Mouse (Mus musculus) cerebellum, adult (tissue): ENCODE measurements around the gene Srl.

Experiments
- ATAC-seq: cut with Nextera tagmentation; 2 replicates; pipeline ENCODE4 v1.9.2; 2017; ENCODE audit warnings: mild to moderate bottlenecking, moderate library complexity, mixed read lengths; ENCODE audit not compliant: insufficient number of reproducible peaks, low FRiP score, low TSS enrichment

The Srl gene

DNA sequence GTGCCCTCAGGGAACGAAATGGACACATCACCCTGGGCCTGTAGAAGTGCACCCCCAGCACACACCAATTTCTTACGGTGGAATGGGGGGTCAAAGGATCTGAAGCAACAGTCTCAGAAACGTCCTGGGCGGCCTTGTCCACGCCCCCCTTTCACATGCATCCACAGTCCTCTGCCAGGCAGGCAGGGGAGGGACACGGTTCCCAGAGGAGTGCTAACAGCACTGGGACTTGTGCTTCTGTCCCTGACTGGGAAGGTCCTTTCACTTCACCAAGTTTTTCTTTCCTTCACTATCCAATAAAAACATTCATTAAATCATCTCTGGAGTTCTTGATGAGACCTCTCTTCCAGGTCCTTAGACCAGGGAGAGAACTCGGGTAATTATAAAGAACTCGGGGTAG, 20.9 kb downstream of the Srl start:
- no peak for ATAC-seq

DNA sequence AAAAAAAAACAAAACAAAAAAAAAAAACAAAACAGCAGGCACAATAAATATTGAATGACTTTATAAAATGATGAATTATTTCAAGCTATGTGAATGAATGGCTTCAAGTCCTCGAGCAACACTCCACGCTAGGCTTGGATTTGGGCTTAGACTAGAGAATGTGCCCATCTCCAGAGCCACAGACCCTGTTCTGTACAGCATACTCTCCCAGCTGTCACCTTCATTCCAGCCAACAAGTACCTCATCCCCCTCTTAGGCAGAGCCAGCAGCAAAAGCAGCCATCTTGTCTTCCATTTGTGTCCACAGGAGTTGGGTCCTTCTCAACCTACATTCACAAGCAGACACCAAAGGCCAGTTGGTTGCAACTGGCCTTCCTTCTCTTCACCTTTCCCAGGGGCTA, 21.8 kb downstream of the Srl start:
- ATAC-seq = no peak

DNA sequence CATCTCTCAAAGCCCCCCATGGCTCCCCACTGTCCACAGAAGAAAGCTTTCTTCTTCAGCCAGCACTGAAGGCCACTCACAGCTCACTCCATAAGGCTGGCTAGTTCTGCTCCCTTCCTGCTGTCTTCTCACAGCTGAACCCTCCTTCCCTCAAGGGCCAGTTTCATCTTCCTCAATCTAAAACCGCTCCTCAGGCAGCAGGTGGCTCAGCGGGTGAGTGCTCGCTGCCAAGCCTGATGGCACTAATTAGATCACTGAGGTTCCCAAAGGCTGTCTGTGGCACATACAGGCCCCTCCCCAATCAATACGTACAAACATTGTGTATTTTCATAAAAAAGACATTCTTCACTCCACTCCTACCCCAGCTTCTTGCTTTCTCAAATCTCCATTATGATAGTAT, 22.5 kb downstream of the Srl start:
- no peak; the same call in 1 of the 2 replicates for ATAC-seq

- ATAC-seq = no peak
Measured at GRCm38 (mm10) chr16:4517906-4518305, 23.7 kb downstream of the Srl start.

GRCm38 (mm10) chr16:4514383-4514782, 27.2 kb downstream of the Srl start:
- no peak for ATAC-seq

- ATAC-seq = no peak
Measured at GRCm38 (mm10) chr16:4512661-4513438, 28.8 kb downstream of the Srl start.

GRCm38 (mm10) chr16:4511371-4511770, 30.2 kb downstream of the Srl start:
- ATAC-seq = no peak

DNA sequence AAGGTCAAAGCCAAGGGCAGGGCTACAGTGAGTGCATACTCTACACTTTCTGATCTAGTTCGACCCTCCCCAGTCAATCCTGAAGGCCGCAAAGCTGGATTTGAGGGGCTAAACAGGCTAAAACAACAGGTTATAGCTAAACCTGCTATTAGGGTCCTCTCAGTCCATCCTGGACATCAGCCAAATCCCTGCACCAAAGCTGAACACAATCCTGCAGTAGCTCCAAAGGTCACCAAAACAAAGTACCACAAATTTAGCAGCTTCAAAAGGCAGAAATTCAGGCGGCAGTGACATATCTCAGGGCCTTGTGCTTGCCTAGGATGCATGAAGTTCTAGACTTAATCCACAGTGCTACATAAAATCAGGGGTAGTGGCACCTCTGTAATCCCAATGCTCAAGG, 35.4 kb downstream of the Srl start:
- ATAC-seq = no peak

GRCm38 (mm10) chr16:4503495-4503894, 38.1 kb downstream of the Srl start:
- no peak for ATAC-seq

GRCm38 (mm10) chr16:4502568-4502967, 39.0 kb downstream of the Srl start:
- ATAC-seq = no peak

GRCm38 (mm10) chr16:4501703-4502102, 39.9 kb downstream of the Srl start:
- ATAC-seq = no peak

DNA sequence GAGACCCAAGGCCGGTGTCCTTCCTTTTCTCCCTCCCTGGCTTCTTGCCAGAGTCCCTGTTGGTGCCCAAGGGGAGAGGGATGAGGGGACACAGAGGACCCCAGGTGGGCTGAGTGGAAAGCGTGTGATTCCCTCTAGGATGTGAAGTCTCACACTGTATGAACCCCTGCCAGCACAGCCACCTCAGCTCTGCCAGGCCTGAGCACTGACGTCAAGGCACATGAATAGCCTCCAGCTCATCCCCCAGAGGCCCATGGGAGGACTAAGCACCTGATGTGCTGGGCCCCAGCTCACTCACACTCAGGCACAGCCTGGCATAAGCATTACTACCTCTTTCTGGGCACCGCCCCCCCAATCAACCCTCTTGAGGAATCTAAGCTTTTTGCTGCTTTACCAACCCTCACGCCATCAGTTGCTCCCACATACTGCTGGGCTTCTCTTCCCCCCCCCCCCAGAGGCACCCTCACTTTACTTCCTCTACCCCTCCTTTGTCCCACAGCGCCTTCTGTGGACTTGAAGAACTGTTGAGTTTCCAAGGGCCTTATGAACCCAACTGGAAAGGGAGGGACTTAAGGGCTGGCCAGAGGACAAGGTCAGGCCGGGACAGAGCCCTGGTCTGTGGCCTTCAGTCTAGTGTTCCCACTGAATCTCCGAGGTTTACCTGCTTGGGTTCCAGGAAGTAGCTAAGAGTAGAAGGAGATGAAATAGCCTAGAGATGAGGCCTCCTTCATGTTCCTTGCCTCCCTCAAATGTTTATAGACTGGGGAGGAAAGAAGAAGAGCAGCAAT, 40.8 kb downstream of the Srl start:
- no peak for ATAC-seq

DNA sequence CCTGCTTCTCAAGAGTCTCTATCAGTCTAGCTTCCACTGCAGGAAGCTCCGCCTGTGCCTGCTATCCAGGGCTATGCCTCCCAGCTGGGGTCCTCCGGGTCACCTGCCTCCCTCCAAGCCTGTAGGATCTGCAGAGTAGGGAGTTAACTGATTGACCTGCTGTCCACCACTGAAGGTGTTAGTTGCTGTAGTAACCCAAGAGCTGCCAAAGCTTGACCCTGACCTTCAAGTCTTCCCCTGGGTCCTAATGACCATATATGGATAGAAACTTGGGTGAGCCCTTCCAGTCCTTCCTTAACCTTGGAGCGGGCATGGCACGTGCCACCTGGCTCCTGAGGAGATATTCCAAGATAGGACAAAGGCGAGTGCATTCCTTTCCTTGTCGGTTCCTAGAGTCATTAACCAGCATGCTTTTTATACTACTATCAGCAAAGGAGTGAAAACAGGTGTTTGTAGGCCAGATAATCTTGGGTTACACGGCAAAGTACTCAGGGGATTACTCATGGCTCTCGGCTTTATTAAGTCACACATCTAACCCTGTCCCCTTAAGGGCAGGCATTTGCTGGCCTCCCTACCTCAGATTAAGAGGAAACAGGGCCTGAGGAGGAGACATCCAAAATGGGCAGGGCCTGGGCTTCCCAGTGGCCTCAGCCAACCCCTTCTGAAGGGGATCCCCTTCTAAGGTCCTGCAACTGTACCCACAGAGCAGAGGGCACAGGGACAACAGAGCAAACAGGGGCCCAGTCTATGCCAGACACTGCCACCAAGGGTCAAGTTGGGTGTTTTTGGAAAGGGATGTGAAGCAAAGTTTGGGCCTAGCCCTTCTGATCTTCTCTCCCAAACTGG, 43.6 kb downstream of the Srl start:
- no peak for ATAC-seq

DNA sequence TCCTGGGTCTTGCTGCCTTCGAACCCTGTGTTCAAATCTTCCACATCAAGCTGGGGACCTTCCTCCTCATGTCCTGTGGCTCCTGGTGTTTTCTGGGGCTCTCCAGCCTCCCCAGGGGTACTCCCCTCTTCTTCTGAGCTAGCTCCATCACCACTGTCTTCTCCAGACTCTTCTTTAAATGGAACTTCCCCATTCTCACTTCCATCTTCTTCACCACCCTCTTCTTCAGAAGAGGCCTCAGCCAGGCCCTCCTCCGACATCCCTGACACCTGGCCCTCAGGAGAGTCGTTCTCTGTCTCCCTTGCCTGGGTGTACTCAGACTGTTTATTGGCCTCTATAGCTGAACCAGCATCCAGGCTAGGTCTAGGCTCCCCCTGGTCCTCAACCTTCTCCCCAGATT, 45.1 kb downstream of the Srl start:
- no peak for ATAC-seq

DNA sequence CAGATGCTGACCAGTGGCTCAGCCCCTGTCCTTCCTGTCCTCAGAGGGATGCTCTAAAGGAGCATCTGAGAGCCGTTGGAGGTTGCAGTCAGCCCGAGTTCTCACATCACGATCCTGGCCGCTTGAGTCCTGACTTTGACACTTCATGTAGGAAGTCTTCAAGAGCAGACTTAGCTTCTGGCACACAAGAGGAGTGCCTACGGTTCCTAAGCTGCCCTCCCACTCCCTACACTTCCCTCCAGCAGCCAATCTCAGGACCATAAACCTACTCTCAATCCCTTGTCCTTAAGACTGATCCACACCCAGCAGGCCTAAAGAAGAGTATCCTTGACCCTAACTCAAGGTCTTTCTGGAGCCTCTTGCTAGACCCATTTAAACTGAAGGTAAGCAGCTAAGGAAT, 45.8 kb downstream of the Srl start:
- ATAC-seq = no peak

DNA sequence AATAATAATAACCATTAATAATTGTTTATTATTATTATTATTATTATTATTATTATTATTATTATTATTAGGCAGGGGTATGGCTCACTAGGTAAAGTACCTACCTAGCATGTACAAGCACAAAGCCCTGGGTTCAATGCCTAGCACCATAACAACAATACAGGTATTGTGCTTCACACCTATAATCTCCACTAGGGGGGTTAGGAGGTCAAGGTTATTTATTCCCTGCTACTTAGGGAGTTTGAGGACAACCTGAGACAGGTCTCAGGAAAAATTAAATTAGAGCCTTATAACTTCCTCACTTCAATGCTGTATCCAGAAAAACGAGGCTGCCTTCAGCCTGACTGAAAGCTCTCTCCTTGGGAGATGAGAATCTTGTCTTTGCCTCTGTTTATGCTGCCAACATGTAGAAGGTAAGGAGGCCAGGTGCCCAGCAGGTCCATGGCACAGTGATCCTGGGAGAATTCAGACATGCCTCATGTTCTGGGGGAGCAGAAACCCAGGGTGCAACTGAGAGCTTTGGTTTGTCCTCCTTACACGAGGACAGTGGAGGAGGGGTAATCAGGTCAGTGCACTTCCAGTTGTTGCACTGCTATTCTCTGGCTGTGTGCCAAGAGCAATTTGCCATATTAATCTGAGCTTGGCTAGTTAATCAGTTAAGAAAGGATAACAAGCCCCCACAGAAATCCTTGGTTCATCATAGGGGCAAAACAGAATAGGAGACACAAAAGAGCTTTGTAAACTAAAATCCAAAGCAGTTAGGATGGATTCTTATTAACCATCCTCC, 48.6 kb downstream of the Srl start:
- no peak for ATAC-seq

- peak; percentile 74; the same call in 1 of the 2 replicates for ATAC-seq
Measured at GRCm38 (mm10) chr16:4489114-4489624, 52.4 kb downstream of the Srl start.

DNA sequence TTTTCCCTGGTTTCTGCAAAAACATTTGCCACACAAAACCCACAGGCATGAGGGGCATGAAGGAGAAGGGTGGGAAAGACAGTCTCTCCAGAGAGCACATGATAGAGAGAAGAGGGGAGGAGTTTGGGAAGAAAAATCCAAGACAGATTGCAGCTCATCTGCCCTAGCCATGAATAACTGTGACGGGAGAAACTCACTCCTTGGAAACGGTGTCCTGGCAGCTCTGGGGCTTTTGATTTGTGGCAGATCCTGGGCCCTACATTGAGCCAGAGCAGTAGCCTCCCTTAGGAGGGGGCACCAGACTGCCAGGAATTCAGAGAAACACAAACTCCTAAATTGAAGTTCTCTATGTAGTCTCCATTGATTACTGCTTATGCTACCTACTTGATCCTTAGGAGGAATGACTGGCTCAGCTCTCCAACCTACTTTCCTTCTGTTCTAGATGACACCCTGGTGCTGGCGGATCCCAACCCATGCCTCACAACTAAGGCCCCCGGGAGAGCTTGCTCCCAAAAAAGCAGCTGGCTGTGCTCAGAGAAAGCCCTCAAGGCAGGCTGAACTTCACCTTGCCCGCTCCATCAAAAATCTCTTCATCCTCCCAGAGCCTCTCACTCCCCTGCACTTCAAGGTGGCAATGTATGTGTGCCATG, 60.9 kb downstream of the Srl start:
- ATAC-seq = no peak

DNA sequence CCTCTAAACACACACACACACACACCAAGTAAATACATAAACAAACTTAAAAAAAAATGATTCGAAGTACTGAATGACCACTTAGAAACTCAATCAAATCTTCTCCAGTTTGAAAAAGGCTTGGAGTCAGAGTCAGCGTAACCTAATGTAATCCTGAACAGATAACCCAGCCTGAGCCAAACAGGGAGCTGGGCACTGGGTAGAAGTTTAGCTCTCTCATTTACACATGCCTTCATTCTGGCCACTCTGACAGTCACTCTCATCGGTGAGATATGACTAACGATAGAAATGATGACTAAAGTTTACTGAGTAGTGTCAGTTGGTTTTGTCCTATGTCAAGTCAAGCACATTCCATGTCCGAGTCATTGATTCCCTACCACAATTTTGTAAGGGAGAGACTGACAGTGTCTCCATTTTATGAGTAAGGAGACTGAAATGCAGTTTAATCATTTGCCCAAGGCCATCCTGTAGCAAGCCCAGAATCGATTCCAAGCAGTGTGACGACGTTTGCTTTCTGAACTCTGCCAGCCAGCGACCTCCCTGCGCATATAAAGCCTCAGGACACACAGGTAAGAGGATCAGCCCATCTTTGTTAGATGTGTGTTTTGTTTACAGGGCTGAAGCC, 63.9 kb downstream of the Srl start:
- ATAC-seq = no peak
